Mouse (Mus musculus): ENCODE data around the gene Gm47996. TPM values are rescaled to one million over a fixed set of nuclear protein-coding genes. Genes with fewer than 3 reads are reported as not detected.
A peak's percentile ranks its signal among the peaks of the same experiment; 100 is the strongest.
"Not testable (repeated sequence)": the region's sequence is repeated elsewhere in the genome, so short reads cannot be mapped to it uniquely, and the experiment has no call there.

Gene Gm47996
- polyA plus RNA-seq, 1 experiment from 2014 or later, result 0.32 TPM

- H3K36me3 ChIP-seq; H3K27ac ChIP-seq (ENCODE audit: poor library complexity, severe bottlenecking); H3K4me1 ChIP-seq (replicated peaks); H3K4me3 ChIP-seq; H3K4me2 ChIP-seq; H3K9me3 ChIP-seq (replicated peaks); H3K27me3 ChIP-seq (replicated peaks); H3K9ac ChIP-seq: not testable (repeated sequence)
- peak; percentile 48; the same call in 1 of the 2 replicates for ATAC-seq (ENCODE audit: insufficient number of reproducible peaks, low FRiP score)
These were observed 987 bp upstream of the Gm47996 start for GRCm38 (mm10) chr1:151208944-151209343.

GRCm38 (mm10) chr1:151211666-151212065 lies 1.7 kb downstream of the Gm47996 start:
- not testable (repeated sequence) for H3K36me3 ChIP-seq

GRCm38 (mm10) chr1:151214862-151215261 lies 4.9 kb downstream of the Gm47996 start:
- Histone ChIP-seq H3K9ac (no peak overlapping the region), H3K27me3 (replicated peaks) (no peaks in the 10 kb centered on the region), H3K36me3 (no peaks in the 10 kb centered on the region), H3K4me1 (replicated peaks) (0 out of 2 replicates have a peak, but pooled peaks cover 5% of the 10 kb centered on the region), H3K4me2 (no peak overlapping the region), H3K27ac (ENCODE audit: poor library complexity, severe bottlenecking) (no peak overlapping the region), H3K9me3 (replicated peaks) (no peaks in the 10 kb centered on the region), H3K4me3 (no peak overlapping the region)
- WGBS, result 74% methylated on average over 2 of the region's 2 CpGs
- no peak for ATAC-seq (ENCODE audit: insufficient number of reproducible peaks, low FRiP score)

More at GRCm38 (mm10) chr1:151211666-151212065, 1.7 kb downstream of the Gm47996 start:
- H3K9me3 ChIP-seq (replicated peaks); H3K9ac ChIP-seq; ATAC-seq (ENCODE audit: insufficient number of reproducible peaks, low FRiP score); H3K4me1 ChIP-seq (replicated peaks); H3K27ac ChIP-seq (ENCODE audit: poor library complexity, severe bottlenecking); H3K27me3 ChIP-seq (replicated peaks); H3K4me3 ChIP-seq; H3K4me2 ChIP-seq: not testable (repeated sequence)
- 57% methylated on average over 5 of the region's 5 CpGs for WGBS

- H3K36me3 ChIP-seq, result no peaks in the 10 kb centered on the region
- no peak overlapping the region for H3K4me3 ChIP-seq
- no peaks in the 10 kb centered on the region for H3K9me3 ChIP-seq (replicated peaks)
- H3K27ac ChIP-seq (ENCODE audit: poor library complexity, severe bottlenecking), result no peak overlapping the region
- no peak for ATAC-seq (ENCODE audit: insufficient number of reproducible peaks, low FRiP score)
- WGBS, result 81% methylated on average over 1 of the region's 1 CpGs
- H3K9ac ChIP-seq, result no peak overlapping the region
- H3K4me2 ChIP-seq, result no peak overlapping the region
- 0 out of 2 replicates have a peak, but pooled peaks cover 5% of the 10 kb centered on the region for H3K4me1 ChIP-seq (replicated peaks)
- H3K27me3 ChIP-seq (replicated peaks), result no peaks in the 10 kb centered on the region
These were observed 6.1 kb downstream of the Gm47996 start for GRCm38 (mm10) chr1:151215985-151216384.

- no peaks in the 10 kb centered on the region for H3K9me3 ChIP-seq (replicated peaks)
- no peak overlapping the region for H3K4me2 ChIP-seq
- H3K4me1 ChIP-seq (replicated peaks), result 0 out of 2 replicates have a peak, but pooled peaks cover 5% of the 10 kb centered on the region
- no peaks in the 10 kb centered on the region for H3K36me3 ChIP-seq
- H3K4me3 ChIP-seq, result no peak overlapping the region
- no peak overlapping the region for H3K9ac ChIP-seq
- no peaks in the 10 kb centered on the region for H3K27me3 ChIP-seq (replicated peaks)
- 71% methylated on average over 3 of the region's 3 CpGs for WGBS
- no peak for ATAC-seq (ENCODE audit: insufficient number of reproducible peaks, low FRiP score)
- H3K27ac ChIP-seq (ENCODE audit: poor library complexity, severe bottlenecking), result no peak overlapping the region
These were observed 6.5 kb downstream of the Gm47996 start for GRCm38 (mm10) chr1:151216417-151216816.

GRCm38 (mm10) chr1:151219045-151219444 lies 9.1 kb downstream of the Gm47996 start:
- H3K27ac ChIP-seq (ENCODE audit: poor library complexity, severe bottlenecking), result no peak overlapping the region
- no peak for ATAC-seq (ENCODE audit: insufficient number of reproducible peaks, low FRiP score)
- H3K27me3 ChIP-seq (replicated peaks), result no peaks in the 10 kb centered on the region
- 92% methylated on average over 5 of the region's 5 CpGs for WGBS
- H3K4me2 ChIP-seq, result no peak overlapping the region
- H3K36me3 ChIP-seq, result no peaks in the 10 kb centered on the region
- no peak overlapping the region for H3K4me3 ChIP-seq
- peaks cover 16% of the 10 kb centered on the region for H3K4me1 ChIP-seq (replicated peaks)
- no peak overlapping the region for H3K9ac ChIP-seq
- no peaks in the 10 kb centered on the region for H3K9me3 ChIP-seq (replicated peaks)

- Histone ChIP-seq H3K9me3 (replicated peaks) (no peaks in the 10 kb centered on the region), H3K27ac (ENCODE audit: poor library complexity, severe bottlenecking) (no peak overlapping the region), H3K4me2 (no peak overlapping the region), H3K4me1 (replicated peaks) (peaks cover 12% of the 10 kb centered on the region), H3K9ac (no peak overlapping the region), H3K27me3 (replicated peaks) (no peaks in the 10 kb centered on the region), H3K36me3 (no peaks in the 10 kb centered on the region), H3K4me3 (no peak overlapping the region)
- ATAC-seq (ENCODE audit: insufficient number of reproducible peaks, low FRiP score), result no peak
- 77% methylated on average over 7 of the region's 7 CpGs for WGBS
These were observed 10.2 kb downstream of the Gm47996 start for GRCm38 (mm10) chr1:151220098-151220497.

- no peak overlapping the region for H3K4me3 ChIP-seq
- H3K9ac ChIP-seq, result no peak overlapping the region
- H3K9me3 ChIP-seq (replicated peaks), result no peaks in the 10 kb centered on the region
- no peak for ATAC-seq (ENCODE audit: insufficient number of reproducible peaks, low FRiP score)
- peaks cover 12% of the 10 kb centered on the region for H3K4me1 ChIP-seq (replicated peaks)
- H3K27ac ChIP-seq (ENCODE audit: poor library complexity, severe bottlenecking), result no peak overlapping the region
- H3K36me3 ChIP-seq, result no peaks in the 10 kb centered on the region
- no peaks in the 10 kb centered on the region for H3K27me3 ChIP-seq (replicated peaks)
- no peak overlapping the region for H3K4me2 ChIP-seq
- WGBS, result 85% methylated on average over 10 of the region's 10 CpGs
These were observed 12.8 kb downstream of the Gm47996 start for GRCm38 (mm10) chr1:151222561-151223267.

- Histone ChIP-seq H3K36me3 (no peaks in the 10 kb centered on the region), H3K4me3 (no peak overlapping the region), H3K27ac (ENCODE audit: poor library complexity, severe bottlenecking) (no peak overlapping the region), H3K4me2 (no peak overlapping the region), H3K27me3 (replicated peaks) (no peaks in the 10 kb centered on the region), H3K4me1 (replicated peaks) (peaks cover 12% of the 10 kb centered on the region), H3K9me3 (replicated peaks) (no peaks in the 10 kb centered on the region), H3K9ac (no peak overlapping the region)
- ATAC-seq (ENCODE audit: insufficient number of reproducible peaks, low FRiP score), result no peak
- 50% methylated on average over 1 of the region's 1 CpGs for WGBS
These were observed 13.4 kb downstream of the Gm47996 start for GRCm38 (mm10) chr1:151223377-151223776.

- Histone ChIP-seq H3K4me1 (replicated peaks) (peaks cover 12% of the 10 kb centered on the region), H3K4me2 (no peak overlapping the region), H3K27me3 (replicated peaks) (no peaks in the 10 kb centered on the region), H3K36me3 (no peaks in the 10 kb centered on the region), H3K4me3 (no peak overlapping the region), H3K27ac (ENCODE audit: poor library complexity, severe bottlenecking) (no peak overlapping the region), H3K9me3 (replicated peaks) (no peaks in the 10 kb centered on the region), H3K9ac (no peak overlapping the region)
- WGBS, result 86% methylated on average over 1 of the region's 1 CpGs
- no peak for ATAC-seq (ENCODE audit: insufficient number of reproducible peaks, low FRiP score)
These were observed 14.6 kb downstream of the Gm47996 start for GRCm38 (mm10) chr1:151224536-151224935.

- Histone ChIP-seq H3K9me3 (replicated peaks) (no peaks in the 10 kb centered on the region), H3K27ac (ENCODE audit: poor library complexity, severe bottlenecking) (no peak overlapping the region), H3K4me2 (no peak overlapping the region), H3K4me3 (no peak overlapping the region), H3K9ac (no peak overlapping the region), H3K27me3 (replicated peaks) (no peaks in the 10 kb centered on the region), H3K36me3 (no peaks in the 10 kb centered on the region), H3K4me1 (replicated peaks) (peaks cover 12% of the 10 kb centered on the region)
- WGBS, result 76% methylated on average over 8 of the region's 8 CpGs
- ATAC-seq (ENCODE audit: insufficient number of reproducible peaks, low FRiP score), result no peak
These were observed 17.6 kb downstream of the Gm47996 start for GRCm38 (mm10) chr1:151227506-151227905.

Data from heart, embryonic 12.5 days (tissue).